Mouse (Mus musculus): ENCODE data around the gene Acer3. TPM values are rescaled to one million over a fixed set of nuclear protein-coding genes. Genes with fewer than 3 reads are reported as not detected.

Gene Acer3
- polyA plus RNA-seq, 1 experiment, result 6.2 TPM

DNA sequence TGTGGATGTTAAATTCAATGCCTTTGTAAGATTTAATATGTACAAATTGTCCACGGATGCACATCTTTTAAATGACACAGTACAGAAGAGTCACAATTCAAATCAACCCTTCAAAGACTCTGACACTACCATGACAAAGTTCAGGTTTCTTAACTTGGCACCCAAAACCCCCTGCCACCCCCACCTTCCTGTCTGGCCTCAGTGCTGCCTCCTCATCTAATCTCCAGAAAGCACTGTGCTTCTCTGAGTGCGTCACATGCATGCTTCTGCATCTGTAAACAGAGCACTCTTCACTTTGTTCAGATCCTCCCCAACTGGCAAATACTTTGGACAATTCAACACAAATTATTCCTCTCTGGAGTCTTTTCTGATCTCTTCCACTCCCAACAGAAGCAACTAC lies 68.5 kb downstream of the Acer3 start:
- H3K4me1 ChIP-seq (ENCODE audit: control insufficient read depth, insufficient read depth, insufficient read length), result no peaks in the 10 kb centered on the region
- no peak for TF ChIP-seq POLR2A (IDR thresholded peaks at IDR 0.05; ENCODE audit: low read depth, low read length)
- no peak for TF ChIP-seq CTCF (IDR thresholded peaks at IDR 0.05; ENCODE audit: extremely low read depth, insufficient read depth, insufficient read length, insufficient replicate concordance)
- H3K4me3 ChIP-seq (ENCODE audit: extremely low read depth, insufficient read depth, insufficient read length), result no peak overlapping the region
- H3K36me3 ChIP-seq (ENCODE audit: control insufficient read depth, insufficient read depth, low read length), result no peaks in the 10 kb centered on the region
- H3K27ac ChIP-seq (ENCODE audit: insufficient read depth, low read length), result no peak overlapping the region
- H3K27me3 ChIP-seq (ENCODE audit: control insufficient read depth, insufficient read depth, low read length), result no peaks in the 10 kb centered on the region
- 79% methylated on average over 2 of the region's 2 CpGs for WGBS
- no peak for DNase-seq (ENCODE audit: low read depth in 1 of 2, low spot score in 2 of 2)

DNA sequence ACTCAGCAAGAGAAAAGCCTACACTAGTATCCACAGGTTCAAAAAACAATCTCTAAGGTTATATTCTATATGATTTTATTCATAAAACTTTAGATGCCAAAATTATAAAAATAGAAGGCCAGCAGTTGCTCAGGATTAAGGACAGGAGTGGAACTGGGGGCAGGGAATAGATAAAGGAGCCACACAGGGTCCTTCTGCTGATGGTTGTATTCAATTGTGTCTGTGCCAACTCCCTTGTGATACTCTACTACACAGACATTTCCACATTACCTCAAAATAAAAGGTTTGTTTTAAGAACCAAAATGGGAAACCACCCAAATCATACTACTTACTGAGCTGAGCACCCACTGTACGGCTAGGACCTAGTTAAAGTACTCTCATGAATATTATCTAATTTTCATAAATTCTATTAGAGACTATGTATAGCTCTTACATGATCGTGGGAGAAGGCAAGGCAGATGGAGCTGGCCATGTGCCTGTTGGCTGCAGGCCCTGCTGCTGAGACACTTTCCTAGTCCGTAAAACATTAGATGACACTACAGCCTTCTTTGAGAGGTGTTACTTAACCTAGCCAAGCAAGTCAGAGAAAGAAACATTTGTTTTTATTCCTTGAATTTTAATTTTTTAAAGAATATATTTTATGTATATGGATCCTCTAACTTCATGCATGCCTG lies 84.2 kb downstream of the Acer3 start:
- 92% methylated on average over 3 of the region's 3 CpGs for WGBS
- Histone ChIP-seq H3K4me1 (ENCODE audit: control insufficient read depth, insufficient read depth, insufficient read length) (no peaks in the 10 kb centered on the region), H3K27ac (ENCODE audit: insufficient read depth, low read length) (no peak overlapping the region), H3K27me3 (ENCODE audit: control insufficient read depth, insufficient read depth, low read length) (no peaks in the 10 kb centered on the region), H3K36me3 (ENCODE audit: control insufficient read depth, insufficient read depth, low read length) (no peaks in the 10 kb centered on the region), H3K4me3 (ENCODE audit: extremely low read depth, insufficient read depth, insufficient read length) (no peak overlapping the region)
- no peak for DNase-seq (ENCODE audit: low read depth in 1 of 2, low spot score in 2 of 2)
- no peak for TF ChIP-seq CTCF (IDR thresholded peaks at IDR 0.05; ENCODE audit: extremely low read depth, insufficient read depth, insufficient read length, insufficient replicate concordance)
- no peak for TF ChIP-seq POLR2A (IDR thresholded peaks at IDR 0.05; ENCODE audit: low read depth, low read length)

DNA sequence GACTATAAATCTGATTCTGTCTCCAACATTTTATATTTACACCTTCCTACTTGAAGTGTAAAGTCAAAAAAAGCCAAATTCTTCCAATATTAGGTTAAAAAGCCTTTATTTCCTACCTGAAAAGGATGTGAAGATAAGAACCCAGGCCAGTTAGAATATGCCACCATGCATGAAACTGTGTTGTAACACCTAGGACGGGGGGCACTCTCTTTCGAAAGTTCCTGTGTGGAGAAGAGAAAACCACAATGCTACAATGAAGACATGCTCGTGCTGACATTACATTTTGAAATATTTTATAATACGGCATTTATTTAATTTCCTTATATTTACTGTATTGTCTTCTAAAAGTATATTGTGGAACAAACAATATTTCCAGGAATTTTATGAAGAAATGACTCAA lies 97.2 kb downstream of the Acer3 start:
- Histone ChIP-seq H3K27me3 (ENCODE audit: control insufficient read depth, insufficient read depth, low read length) (no peaks in the 10 kb centered on the region), H3K4me3 (ENCODE audit: extremely low read depth, insufficient read depth, insufficient read length) (no peak overlapping the region), H3K4me1 (ENCODE audit: control insufficient read depth, insufficient read depth, insufficient read length) (no peaks in the 10 kb centered on the region), H3K27ac (ENCODE audit: insufficient read depth, low read length) (no peak overlapping the region), H3K36me3 (ENCODE audit: control insufficient read depth, insufficient read depth, low read length) (0 out of 2 replicates have a peak, but pooled peaks cover 1% of the 10 kb centered on the region)
- TF ChIP-seq CTCF (IDR thresholded peaks at IDR 0.05; ENCODE audit: extremely low read depth, insufficient read depth, insufficient read length, insufficient replicate concordance), result no peak
- no peak for TF ChIP-seq POLR2A (IDR thresholded peaks at IDR 0.05; ENCODE audit: low read depth, low read length)
- no peak for DNase-seq (ENCODE audit: low read depth in 1 of 2, low spot score in 2 of 2)
- 80% methylated on average over 4 of the region's 4 CpGs for WGBS

GRCm38 (mm10) chr7:98216713-98217112 lies 104.3 kb downstream of the Acer3 start:
- TF ChIP-seq CTCF (IDR thresholded peaks at IDR 0.05; ENCODE audit: extremely low read depth, insufficient read depth, insufficient read length, insufficient replicate concordance), result no peak
- TF ChIP-seq POLR2A (IDR thresholded peaks at IDR 0.05; ENCODE audit: low read depth, low read length), result no peak
- DNase-seq (ENCODE audit: low read depth in 1 of 2, low spot score in 2 of 2), result no peak
- Histone ChIP-seq H3K36me3 (ENCODE audit: control insufficient read depth, insufficient read depth, low read length) (peaks cover 2% of the 10 kb centered on the region; the same call in 1 of the 2 replicates), H3K4me3 (ENCODE audit: extremely low read depth, insufficient read depth, insufficient read length) (no peak overlapping the region), H3K4me1 (ENCODE audit: control insufficient read depth, insufficient read depth, insufficient read length) (no peaks in the 10 kb centered on the region), H3K27ac (ENCODE audit: insufficient read depth, low read length) (no peak overlapping the region), H3K27me3 (ENCODE audit: control insufficient read depth, insufficient read depth, low read length) (no peaks in the 10 kb centered on the region)

DNA sequence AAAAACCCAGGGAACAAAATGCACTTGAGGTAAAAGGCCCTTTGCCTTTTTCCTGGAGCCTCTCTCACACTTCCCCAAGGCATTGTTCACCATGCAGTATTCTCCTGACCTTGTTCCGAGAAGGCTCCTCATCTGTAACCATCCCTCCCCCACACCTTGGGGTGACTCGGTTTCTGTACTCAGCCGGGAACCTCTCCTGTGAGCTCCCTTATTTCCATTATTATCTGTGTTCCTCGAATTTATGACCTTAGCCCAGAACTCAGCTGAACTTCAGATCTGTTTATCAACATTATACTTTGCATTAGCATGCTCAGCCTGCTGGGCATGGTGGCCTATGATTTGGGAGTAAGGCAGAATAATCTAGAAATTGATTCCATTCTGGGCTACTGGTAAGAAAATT lies 118.1 kb downstream of the Acer3 start:
- no peak overlapping the region for H3K27ac ChIP-seq (ENCODE audit: insufficient read depth, low read length)
- no peaks in the 10 kb centered on the region for H3K36me3 ChIP-seq (ENCODE audit: control insufficient read depth, insufficient read depth, low read length)
- WGBS, result 86% methylated on average over 4 of the region's 4 CpGs
- no peaks in the 10 kb centered on the region for H3K27me3 ChIP-seq (ENCODE audit: control insufficient read depth, insufficient read depth, low read length)
- H3K4me1 ChIP-seq (ENCODE audit: control insufficient read depth, insufficient read depth, insufficient read length), result no peaks in the 10 kb centered on the region
- no peak for DNase-seq (ENCODE audit: low read depth in 1 of 2, low spot score in 2 of 2)
- TF ChIP-seq POLR2A (IDR thresholded peaks at IDR 0.05; ENCODE audit: low read depth, low read length), result no peak
- TF ChIP-seq CTCF (IDR thresholded peaks at IDR 0.05; ENCODE audit: extremely low read depth, insufficient read depth, insufficient read length, insufficient replicate concordance), result no peak
- no peak overlapping the region for H3K4me3 ChIP-seq (ENCODE audit: extremely low read depth, insufficient read depth, insufficient read length)

GRCm38 (mm10) chr7:98201493-98202028 lies 119.4 kb downstream of the Acer3 start:
- Histone ChIP-seq H3K4me3 (ENCODE audit: extremely low read depth, insufficient read depth, insufficient read length) (no peak overlapping the region), H3K27me3 (ENCODE audit: control insufficient read depth, insufficient read depth, low read length) (0 out of 2 replicates have a peak, but pooled peaks cover 2% of the 10 kb centered on the region), H3K27ac (ENCODE audit: insufficient read depth, low read length) (no peak overlapping the region), H3K36me3 (ENCODE audit: control insufficient read depth, insufficient read depth, low read length) (no peaks in the 10 kb centered on the region), H3K4me1 (ENCODE audit: control insufficient read depth, insufficient read depth, insufficient read length) (no peaks in the 10 kb centered on the region)
- 85% methylated on average over 5 of the region's 5 CpGs for WGBS
- TF ChIP-seq POLR2A (IDR thresholded peaks at IDR 0.05; ENCODE audit: low read depth, low read length) (no peak), CTCF (IDR thresholded peaks at IDR 0.05; ENCODE audit: extremely low read depth, insufficient read depth, insufficient read length, insufficient replicate concordance) (no peak)
- no peak for DNase-seq (ENCODE audit: low read depth in 1 of 2, low spot score in 2 of 2)

GRCm38 (mm10) chr7:98200396-98200795 lies 120.6 kb downstream of the Acer3 start:
- Histone ChIP-seq H3K4me3 (ENCODE audit: extremely low read depth, insufficient read depth, insufficient read length) (no peak overlapping the region), H3K27me3 (ENCODE audit: control insufficient read depth, insufficient read depth, low read length) (0 out of 2 replicates have a peak, but pooled peaks cover 2% of the 10 kb centered on the region), H3K4me1 (ENCODE audit: control insufficient read depth, insufficient read depth, insufficient read length) (no peaks in the 10 kb centered on the region), H3K27ac (ENCODE audit: insufficient read depth, low read length) (no peak overlapping the region), H3K36me3 (ENCODE audit: control insufficient read depth, insufficient read depth, low read length) (no peaks in the 10 kb centered on the region)
- no peak for DNase-seq (ENCODE audit: low read depth in 1 of 2, low spot score in 2 of 2)
- 74% methylated on average over 3 of the region's 3 CpGs for WGBS
- TF ChIP-seq CTCF (IDR thresholded peaks at IDR 0.05; ENCODE audit: extremely low read depth, insufficient read depth, insufficient read length, insufficient replicate concordance) (no peak), POLR2A (IDR thresholded peaks at IDR 0.05; ENCODE audit: low read depth, low read length) (no peak)

All from spleen, adult 2 months (tissue).